Mouse (Mus musculus) ES-Bruce4 (cell line): ENCODE results near the gene Fgfbp1.

Experiments used
- CTCF ChIP-seq: IDR thresholded peaks from one replicate; pipeline ENCODE4 v1.8.1; 2011; ENCODE audit warnings: low read depth, low read length
- POLR2A ChIP-seq: IDR thresholded peaks from one replicate; pipeline ENCODE4 v1.8.1; 2011; ENCODE audit warnings: low read length; ENCODE audit not compliant: insufficient read depth

DNA sequence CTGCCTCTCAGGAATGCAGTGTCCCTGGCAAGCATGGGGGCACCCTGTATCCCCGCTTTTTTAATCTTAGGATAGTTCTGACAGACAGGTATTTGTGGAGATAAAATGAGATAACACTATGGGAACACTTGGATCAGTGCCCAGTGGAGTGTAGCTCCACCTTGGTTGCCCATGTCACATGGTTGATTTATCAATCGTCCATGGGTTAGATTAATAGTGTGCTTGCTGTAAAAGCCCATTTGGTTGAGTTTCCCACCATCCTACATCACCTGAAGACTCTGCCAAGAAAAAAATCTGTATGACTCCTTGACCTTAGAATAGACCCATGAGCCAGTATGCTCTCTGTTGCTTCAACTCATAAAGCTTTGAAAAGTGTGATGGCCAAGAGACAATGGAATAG is 11.0 kb downstream of the Fgfbp1 start:
- TF ChIP-seq POLR2A, result no peak
- TF ChIP-seq CTCF, result no peak
